Mouse (Mus musculus) E14TG2a.4 (cell line): ENCODE results near the gene Scgb1a1.

ENCODE experiments used
- H3K27me3 ChIP-seq: 2 replicates; pipeline ENCODE4 v1.6.1; 2014; ENCODE audit warnings: low read length, control low read depth; ENCODE audit not compliant: insufficient read depth
- H3K36me3 ChIP-seq: 2 replicates; pipeline ENCODE4 v1.6.1; 2014; ENCODE audit warnings: low read length, control low read depth; ENCODE audit not compliant: insufficient read depth
- H3K4me1 ChIP-seq: replicated peaks from 2 replicates; pipeline ENCODE4 v1.6.1; 2014; ENCODE audit warnings: low read depth, low read length, control low read depth
- H3K4me3 ChIP-seq: replicated peaks from 2 replicates; pipeline ENCODE4 v1.5.1; 2014; ENCODE audit warnings: mild to moderate bottlenecking, low read length
- H3K9me3 ChIP-seq: 2 replicates; pipeline ENCODE4 v1.6.1; 2014; ENCODE audit warnings: low read length, control low read depth
- CTCF ChIP-seq: conservative IDR thresholded peaks from 2 replicates; pipeline ENCODE4 v1.5.1; 2014; ENCODE audit warnings: low read length
- NANOG ChIP-seq: IDR thresholded peaks from 2 replicates; pipeline ENCODE4 v1.6.1; 2014; ENCODE audit warnings: borderline replicate concordance, low read length, mixed read lengths
- POU5F1 ChIP-seq: IDR thresholded peaks from 2 replicates; pipeline ENCODE4 v1.6.1; 2014; ENCODE audit warnings: low read length, borderline replicate concordance

The Scgb1a1 gene

DNA sequence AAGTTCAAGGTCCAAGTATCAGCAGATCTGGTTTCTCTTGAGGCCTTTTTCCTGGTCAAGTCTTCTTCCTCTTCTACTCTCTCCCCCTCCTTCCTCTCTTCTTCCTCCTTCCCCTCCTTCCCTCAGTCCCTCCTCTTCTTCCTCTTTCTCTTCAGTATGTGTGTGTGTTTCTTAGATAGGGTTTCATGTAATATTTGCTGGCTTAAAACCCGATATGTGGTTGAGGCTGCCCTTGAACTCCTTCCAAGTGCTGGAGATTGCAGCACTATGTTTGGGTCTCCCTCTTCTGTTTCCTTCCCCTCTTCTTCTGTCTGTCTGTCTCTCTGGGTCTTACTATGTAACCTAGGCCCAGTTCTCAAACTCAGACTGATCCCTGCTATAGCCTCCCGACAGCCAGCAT, 24.9 kb downstream of the Scgb1a1 start:
- H3K4me1 ChIP-seq: peaks cover 40% of the 10 kb centered on the region
- no peaks in the 10 kb centered on the region for H3K36me3 ChIP-seq
- TF ChIP-seq NANOG (no peak), CTCF (no peak), POU5F1 (no peak)
- no peaks in the 10 kb centered on the region for H3K9me3 ChIP-seq
- H3K27me3 ChIP-seq: no peaks in the 10 kb centered on the region
- no peak overlapping the region for H3K4me3 ChIP-seq

DNA sequence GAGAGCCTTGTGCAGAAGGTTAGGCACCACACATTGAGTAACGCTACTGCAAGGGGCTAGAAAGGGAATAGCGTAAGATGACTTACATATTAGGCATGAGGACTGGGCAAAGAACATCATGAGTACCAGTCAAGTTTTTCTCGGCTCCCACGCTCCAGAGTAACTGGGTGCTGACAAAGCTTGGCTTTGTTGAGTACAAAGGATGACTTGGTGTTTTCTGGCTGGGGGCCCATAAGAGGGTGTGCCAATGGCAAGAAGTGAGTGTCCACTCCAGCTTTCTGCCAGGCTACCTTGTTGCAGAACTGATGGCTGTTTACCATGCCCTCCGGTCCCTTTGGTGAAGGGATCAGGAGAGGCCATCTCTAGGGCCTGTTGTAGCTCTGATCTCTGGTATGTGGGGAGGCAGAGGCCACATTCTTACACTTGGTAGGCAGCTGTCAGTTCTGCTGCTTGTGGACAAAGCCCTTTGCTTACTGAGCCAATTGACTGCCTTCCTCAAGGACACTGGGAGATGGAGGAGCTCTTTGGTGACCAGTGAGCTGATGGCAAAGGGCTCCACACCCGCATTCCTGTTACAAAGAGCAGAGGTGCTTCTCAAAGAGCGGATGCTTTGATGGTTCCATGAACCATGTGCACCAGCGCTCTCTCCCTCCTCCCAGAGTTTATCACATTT, 26.4 kb downstream of the Scgb1a1 start:
- no peak for TF ChIP-seq NANOG
- TF ChIP-seq POU5F1: no peak
- no peak for TF ChIP-seq CTCF
- H3K4me1 ChIP-seq: peaks cover 41% of the 10 kb centered on the region
- no peak overlapping the region for H3K4me3 ChIP-seq
- no peaks in the 10 kb centered on the region for H3K36me3 ChIP-seq
- no peaks in the 10 kb centered on the region for H3K9me3 ChIP-seq
- H3K27me3 ChIP-seq: no peaks in the 10 kb centered on the region

DNA sequence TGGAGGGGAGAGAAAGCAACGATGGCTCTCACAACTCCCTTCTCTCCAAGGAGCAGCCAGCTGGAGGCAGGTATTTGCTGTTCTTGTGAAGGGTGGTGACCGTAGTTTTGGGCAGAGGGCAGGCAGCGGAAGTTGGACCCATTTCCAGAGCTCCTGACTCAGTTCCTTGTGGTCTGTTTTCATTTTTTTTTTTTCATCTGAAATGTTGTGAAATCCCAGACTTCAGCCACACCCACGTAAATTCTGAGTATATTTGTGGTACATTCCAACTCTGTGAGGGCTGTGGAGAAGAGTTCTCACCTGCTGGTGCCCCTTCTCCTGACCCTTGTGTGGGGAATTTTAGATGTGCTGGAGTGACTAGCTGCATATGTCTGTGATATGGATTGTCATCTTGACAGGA, 27.7 kb downstream of the Scgb1a1 start:
- Histone ChIP-seq H3K9me3 (no peaks in the 10 kb centered on the region), H3K4me3 (no peak overlapping the region), H3K27me3 (no peaks in the 10 kb centered on the region), H3K36me3 (no peaks in the 10 kb centered on the region), H3K4me1 (peaks cover 35% of the 10 kb centered on the region)
- TF ChIP-seq CTCF: no peak
- no peak for TF ChIP-seq POU5F1
- no peak for TF ChIP-seq NANOG

DNA sequence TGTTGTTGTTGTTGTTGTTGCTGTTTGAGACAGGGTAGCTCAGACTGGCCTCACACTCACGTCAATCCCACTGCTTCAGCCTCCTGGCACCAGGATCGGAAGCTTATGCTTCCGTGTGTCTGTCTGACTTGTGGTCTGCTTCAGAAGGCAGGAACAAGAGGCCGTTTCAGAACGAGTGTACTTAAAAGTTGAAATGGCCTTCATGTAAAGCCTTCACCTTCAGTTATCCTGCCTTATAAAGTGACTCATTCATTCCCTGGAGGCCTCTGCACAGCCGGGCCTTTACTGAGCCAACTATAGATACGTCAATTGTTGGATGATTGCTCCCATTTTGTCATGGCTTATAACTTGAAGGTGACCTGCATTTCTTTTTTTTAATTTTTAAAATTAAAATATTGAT, 28.4 kb downstream of the Scgb1a1 start:
- H3K9me3 ChIP-seq: no peaks in the 10 kb centered on the region
- H3K27me3 ChIP-seq: no peaks in the 10 kb centered on the region
- H3K4me3 ChIP-seq: no peak overlapping the region
- TF ChIP-seq POU5F1 (no peak), CTCF (no peak), NANOG (no peak)
- peaks cover 35% of the 10 kb centered on the region for H3K4me1 ChIP-seq
- no peaks in the 10 kb centered on the region for H3K36me3 ChIP-seq

DNA sequence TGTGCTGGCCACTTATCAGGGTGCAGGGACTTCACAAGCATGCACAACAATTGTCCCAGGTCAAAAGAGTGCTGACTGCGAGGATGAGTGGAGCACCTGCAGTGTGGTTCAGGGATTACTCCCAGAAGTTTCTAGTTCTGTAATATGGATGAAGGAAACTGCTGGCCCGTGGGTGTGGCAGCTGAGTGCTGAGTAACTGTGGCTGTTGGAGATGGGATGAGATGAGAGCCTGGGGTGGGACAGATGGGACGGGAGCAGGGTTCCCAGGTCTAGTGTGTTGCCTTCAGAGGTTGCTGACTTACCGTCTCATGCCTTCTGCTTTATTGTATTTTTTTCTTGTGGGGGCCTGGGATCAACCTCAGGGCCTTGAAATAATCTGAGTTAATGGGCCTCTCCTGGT, 28.8 kb downstream of the Scgb1a1 start:
- no peaks in the 10 kb centered on the region for H3K9me3 ChIP-seq
- no peaks in the 10 kb centered on the region for H3K27me3 ChIP-seq
- peaks cover 35% of the 10 kb centered on the region for H3K4me1 ChIP-seq
- H3K4me3 ChIP-seq: no peak overlapping the region
- no peak for TF ChIP-seq POU5F1
- TF ChIP-seq CTCF: no peak
- TF ChIP-seq NANOG: no peak
- H3K36me3 ChIP-seq: no peaks in the 10 kb centered on the region

DNA sequence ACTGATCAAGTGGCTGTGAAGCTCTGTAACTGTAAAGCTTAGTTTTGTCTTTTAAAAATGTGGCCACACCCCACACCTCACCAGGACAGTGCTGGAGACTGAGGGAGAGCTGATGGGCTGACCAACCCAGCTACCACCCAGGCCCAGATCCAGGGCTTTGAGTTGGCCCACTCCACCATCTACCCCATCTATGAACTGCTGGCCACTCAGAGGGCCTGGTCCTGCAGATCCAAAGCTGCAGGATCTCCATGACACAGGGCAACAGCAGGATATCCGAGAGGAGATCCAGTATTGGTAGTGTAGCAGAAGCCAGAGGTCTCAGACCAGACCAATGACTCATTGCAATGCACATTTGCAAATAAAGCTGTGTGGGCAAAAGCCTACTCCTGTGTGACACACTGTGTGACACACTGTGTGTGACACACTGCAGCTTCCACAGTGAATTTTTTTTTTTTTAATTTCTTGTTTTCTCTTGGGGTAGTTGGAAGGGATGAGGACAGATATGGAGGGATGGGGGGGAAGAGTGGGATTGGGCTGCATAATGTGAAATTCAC, 29.4 kb downstream of the Scgb1a1 start:
- Histone ChIP-seq H3K4me1 (peaks cover 35% of the 10 kb centered on the region), H3K36me3 (no peaks in the 10 kb centered on the region)
- TF ChIP-seq POU5F1 (no peak), CTCF (no peak), NANOG (no peak)

DNA sequence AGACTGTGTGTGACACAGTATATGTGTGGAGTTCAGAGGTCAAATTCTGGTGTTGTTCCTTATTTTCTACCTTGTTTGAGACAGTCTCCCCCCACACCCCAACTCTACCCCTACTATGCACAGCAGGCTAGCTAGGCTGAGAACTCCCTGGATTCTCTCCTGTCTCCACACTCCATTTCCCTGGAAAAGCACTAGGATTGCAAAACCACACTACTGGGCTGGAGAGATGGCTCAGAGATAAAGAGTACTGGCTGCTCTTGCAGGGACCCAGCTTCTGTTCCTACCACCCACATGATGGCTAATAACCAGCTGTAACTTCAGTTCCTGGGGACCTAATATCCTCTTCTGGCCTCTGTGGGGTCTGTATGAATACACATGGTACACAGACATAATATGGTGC, 30.1 kb downstream of the Scgb1a1 start:
- H3K4me1 ChIP-seq: peaks cover 35% of the 10 kb centered on the region
- H3K36me3 ChIP-seq: no peaks in the 10 kb centered on the region
- no peak for TF ChIP-seq CTCF
- no peaks in the 10 kb centered on the region for H3K9me3 ChIP-seq
- H3K27me3 ChIP-seq: no peaks in the 10 kb centered on the region
- no peak overlapping the region for H3K4me3 ChIP-seq

More for the DNA sequence above, 29.4 kb downstream of the Scgb1a1 start:
- H3K27me3 ChIP-seq: no peaks in the 10 kb centered on the region
- no peaks in the 10 kb centered on the region for H3K9me3 ChIP-seq
- no peak overlapping the region for H3K4me3 ChIP-seq

DNA sequence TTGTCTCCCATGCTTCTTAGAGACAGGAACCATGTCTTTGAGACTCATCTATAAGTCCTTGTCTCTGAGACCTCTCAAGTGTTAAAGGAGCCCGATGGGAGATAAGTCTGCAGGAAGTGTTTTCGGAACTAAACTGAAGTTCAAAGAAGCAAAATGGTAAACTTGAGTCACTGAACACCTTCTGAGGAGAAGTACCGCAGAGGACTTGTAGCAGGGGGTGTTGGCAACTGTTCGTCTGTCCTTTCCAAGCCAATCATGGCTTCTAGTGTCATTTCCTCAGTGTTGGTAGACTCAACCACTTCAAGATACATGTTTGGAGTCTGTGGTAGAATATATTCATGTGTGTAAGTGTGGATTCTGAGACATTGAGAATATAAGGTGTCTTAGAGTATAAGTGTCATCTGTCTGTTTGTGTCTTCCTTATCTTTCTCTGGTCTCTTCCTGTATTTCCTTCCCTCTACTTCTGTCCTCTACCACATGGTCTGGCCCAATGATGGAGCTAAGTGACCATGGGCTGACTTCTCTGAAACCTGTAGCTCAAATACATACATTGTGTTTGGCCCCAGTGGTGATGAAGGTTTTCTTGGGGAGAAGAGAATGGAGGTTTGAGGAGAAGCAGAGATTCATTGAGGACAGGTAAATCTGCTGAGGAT, 31.9 kb downstream of the Scgb1a1 start:
- TF ChIP-seq POU5F1 (no peak), CTCF (no peak), NANOG (no peak)
- Histone ChIP-seq H3K4me1 (peaks cover 28% of the 10 kb centered on the region), H3K9me3 (no peaks in the 10 kb centered on the region)

DNA sequence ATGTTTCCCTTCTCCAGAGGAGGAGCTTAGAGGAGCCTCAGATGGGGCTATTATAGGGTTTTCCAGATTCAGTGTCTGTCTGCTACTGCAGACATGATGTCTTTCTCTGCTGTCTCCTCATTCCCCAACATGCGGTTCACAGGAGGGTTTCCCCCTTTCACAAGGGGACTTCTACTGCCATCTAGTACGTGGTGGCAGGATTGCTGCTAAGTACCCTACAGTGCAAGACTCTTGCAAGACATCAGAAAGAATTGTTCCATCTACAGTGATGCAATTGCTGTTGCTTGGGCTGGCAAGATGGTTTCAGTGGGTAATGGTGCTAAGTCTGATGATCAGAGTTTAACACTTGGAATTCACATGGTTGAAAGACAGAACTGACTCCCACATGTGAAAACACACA, 32.6 kb downstream of the Scgb1a1 start:
- no peaks in the 10 kb centered on the region for H3K27me3 ChIP-seq
- H3K36me3 ChIP-seq: no peaks in the 10 kb centered on the region
- H3K4me1 ChIP-seq: peaks cover 30% of the 10 kb centered on the region
- no peaks in the 10 kb centered on the region for H3K9me3 ChIP-seq
- TF ChIP-seq NANOG (no peak), POU5F1 (no peak), CTCF (no peak)
- H3K4me3 ChIP-seq: no peak overlapping the region

More for the DNA sequence above, 31.9 kb downstream of the Scgb1a1 start:
- Histone ChIP-seq H3K4me3 (no peak overlapping the region), H3K36me3 (no peaks in the 10 kb centered on the region), H3K27me3 (no peaks in the 10 kb centered on the region)
